Mouse (Mus musculus): ENCODE data around the gene Syt16.

Syt16 gene

DNA sequence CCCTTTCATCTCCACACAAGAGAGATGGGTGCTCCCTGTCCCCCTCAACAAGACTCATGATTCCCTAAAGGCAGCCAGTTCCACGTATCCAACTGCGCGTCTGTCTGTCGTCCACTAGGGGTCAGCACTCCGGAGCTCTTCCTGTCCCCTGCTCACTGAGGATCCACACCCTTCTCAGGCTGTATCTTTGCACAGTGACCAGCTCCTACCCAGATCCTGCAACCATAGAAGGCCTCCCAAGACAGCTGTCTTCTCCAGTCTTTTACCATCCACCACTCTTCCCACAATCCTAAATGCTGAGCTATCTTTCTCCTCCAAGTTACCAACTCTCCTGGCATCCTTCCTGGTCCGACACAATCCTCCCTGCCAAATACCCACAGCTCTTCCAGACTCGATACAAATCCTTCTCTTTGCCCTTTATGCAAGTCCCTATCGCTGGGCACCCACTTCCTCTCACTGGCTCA lies 12.0 kb downstream of the Syt16 start:
- ATAC-seq (ENCODE audit: low TSS enrichment): peak; percentile 76

DNA sequence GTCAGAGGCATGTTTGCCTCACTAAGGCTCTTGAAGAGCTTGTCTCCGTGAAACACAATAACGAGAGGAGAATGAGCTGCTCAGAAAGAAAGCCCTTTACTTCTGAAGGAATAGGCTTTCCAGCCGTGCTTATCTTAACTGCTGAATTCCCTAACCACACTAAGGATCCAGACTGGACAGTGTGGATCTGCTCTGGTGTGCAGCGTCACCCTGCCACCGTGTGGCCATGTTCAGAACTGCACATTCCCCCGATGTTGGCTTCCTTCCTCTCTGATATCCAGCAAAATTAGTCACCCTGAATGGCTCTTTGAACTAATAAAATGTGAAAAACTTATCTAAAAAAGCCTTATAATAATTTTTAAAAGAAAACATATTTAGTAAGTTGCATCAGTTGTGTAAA lies 16.3 kb downstream of the Syt16 start:
- ATAC-seq (ENCODE audit: low TSS enrichment): peak; percentile 58

DNA sequence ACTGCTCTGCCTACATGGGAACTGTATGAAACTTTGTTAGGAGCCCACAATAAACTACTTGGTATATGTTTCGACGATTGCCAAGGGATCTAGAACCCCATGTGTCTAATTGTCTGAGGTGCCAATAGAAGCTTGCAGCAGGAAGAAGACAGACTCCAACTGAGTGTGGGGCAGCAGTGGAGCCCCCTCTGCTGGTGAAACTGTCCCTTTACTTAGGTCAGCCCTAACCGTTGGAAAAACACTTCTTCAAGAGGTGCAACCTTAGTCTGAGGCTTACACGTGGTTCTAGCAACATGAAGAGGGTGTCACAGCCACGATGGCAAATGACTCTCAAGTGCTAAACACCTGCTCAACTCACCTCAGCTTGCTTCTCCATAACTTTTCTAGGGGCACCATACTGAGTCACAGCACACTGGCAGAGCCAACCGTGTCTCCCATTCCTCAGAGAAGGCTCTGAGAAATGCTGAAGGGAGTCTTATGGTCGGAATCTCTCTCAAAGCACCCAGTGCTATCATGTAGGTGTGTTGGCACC lies 17.3 kb downstream of the Syt16 start:
- ATAC-seq (ENCODE audit: low TSS enrichment): no peak

DNA sequence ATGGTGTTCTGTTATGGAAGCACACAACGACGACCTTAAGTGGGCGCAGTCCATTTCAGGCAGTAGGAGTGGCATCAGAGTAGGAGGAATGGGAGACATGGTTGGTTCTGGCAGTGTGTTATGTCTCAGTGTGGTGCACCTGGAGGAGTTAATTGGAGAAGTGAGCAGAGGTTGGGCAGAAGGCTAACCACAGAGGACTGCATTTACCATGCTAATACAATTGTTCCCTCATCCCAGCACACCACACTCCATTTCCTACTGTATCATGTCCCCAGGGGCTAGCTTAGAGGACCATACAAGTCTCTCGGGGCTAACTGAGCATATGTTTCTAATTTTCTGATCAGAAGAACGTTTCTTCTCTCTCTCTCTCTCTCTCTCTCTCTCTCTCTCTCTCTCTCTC lies 18.0 kb downstream of the Syt16 start:
- ATAC-seq (ENCODE audit: low TSS enrichment): no peak

DNA sequence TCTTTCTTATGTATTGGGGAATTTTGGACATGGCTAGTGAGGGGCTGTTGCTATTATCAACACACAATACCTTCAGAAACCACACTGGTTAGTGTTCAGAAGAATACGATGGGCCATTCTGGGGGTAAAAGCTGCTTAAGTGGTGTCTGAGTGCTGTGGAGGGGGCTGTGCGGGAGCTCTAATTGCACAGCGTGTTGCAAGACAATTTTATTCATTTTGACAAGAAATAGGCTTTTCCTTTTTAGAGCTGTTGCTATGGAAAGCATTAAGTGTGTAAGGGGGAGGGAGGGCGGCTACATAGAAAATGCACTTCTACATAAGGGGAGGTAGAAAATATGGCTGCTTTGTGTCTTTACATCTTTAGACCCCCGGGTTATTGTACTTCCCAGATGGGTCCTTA lies 25.8 kb downstream of the Syt16 start:
- no peak for ATAC-seq (ENCODE audit: low TSS enrichment)

DNA sequence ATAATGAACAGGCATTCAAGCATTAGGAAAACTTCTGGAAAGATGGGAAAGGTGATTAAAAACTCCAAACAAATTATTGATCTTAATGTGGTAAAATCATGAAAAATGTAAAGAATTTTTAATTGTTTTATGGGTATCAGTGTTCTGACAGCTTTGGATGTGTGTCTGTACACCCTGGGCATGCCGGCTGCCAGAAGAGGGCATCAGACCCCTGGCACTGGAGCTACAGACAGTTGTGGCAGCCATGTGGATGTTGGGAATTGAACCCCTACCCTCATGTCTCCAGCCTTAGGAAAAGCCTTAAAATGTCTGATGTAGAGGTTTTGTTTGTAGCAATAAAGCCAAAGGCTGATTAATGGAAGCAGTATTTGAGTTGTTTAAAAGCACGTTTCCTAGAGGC lies 27.5 kb downstream of the Syt16 start:
- no peak for ATAC-seq (ENCODE audit: low TSS enrichment)

DNA sequence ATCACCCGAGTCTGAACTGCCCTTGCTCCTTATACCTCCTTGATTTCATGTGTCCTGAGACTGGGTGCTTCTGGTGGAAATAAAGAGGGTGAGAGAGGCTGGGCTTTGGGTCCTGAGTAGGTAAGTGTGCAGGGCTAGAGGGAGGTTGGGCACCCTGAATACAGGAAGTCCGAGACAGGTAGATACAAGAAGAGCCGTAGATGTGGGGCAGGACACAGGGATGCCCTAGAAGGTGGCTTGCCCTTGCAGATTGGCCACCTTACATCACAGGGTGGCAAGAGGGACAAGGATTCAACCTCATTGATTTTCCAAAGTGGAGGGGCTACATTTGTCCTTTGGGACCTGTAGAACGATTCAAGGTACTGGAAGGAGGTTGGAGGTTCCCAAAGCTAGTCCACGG lies 45.8 kb downstream of the Syt16 start:
- no peak for ATAC-seq (ENCODE audit: low TSS enrichment)

DNA sequence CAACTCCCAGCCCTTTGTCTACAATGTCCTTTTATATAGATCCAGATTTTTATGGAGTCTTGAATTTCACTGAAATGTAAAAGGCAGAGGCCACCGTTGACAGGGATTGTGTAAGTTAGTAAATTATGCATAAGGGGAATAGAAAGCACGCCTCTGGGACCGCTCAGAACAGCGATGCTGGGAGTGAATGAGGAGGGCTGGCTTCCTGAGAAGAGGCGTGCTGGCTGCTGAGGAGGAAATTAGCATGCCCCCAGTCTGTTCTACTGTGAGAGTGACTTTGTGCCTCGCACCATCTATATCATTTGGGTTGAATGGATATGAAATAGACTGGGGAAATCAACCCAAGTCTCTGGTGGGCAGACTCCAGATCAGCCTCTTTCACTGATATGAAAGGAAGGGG lies 46.3 kb downstream of the Syt16 start:
- peak; percentile 98 for ATAC-seq (ENCODE audit: low TSS enrichment)

DNA sequence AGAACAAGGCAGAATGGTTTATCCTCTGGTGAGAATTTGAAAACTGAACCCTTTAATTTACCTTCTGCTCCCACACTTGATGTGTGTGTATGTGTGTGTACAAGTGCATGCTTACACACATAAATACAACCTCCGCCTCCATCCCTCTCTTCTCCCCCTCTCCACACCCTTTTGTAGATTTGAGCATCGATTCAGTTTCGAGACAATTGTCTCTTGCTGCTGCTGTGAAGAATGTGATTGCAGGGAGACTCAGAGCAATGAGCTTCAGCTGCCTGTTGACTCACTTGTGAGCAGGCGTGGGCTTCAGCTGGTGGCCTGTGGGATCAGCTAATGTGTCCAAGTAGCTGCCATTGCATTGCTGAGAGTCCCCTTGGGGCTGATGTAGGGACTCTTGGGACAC lies 46.8 kb downstream of the Syt16 start:
- peak; percentile 44 for ATAC-seq (ENCODE audit: low TSS enrichment)

DNA sequence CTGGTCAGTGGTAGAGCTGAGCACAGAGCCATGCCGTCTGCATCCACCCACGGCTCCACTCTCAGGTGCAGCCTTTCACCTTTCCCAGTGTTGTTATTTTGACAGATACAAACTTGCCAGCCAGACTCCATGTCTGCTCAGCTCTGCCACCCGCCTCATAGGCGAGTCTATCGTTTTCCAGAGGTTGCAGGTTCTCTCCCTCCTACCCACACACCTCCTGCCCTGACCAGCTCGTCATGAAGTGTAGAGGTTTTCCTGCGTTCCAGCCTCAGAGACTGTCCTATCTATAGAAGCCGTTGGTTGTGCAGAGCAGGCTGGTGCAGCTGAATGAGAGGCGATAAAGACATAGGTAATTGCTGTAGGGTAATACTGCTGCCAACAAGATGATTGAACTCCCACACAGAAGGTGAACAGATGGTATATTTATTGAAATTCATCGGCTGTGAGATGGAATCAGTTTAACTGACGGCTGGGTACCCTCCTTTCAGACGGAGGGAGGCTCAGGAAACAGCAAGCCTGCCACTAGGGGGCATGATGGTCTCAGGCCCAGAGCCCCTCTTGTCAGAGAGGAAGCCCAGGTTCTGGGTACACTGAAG lies 58.0 kb downstream of the Syt16 start:
- peak; percentile 93 for ATAC-seq (ENCODE audit: low TSS enrichment)

DNA sequence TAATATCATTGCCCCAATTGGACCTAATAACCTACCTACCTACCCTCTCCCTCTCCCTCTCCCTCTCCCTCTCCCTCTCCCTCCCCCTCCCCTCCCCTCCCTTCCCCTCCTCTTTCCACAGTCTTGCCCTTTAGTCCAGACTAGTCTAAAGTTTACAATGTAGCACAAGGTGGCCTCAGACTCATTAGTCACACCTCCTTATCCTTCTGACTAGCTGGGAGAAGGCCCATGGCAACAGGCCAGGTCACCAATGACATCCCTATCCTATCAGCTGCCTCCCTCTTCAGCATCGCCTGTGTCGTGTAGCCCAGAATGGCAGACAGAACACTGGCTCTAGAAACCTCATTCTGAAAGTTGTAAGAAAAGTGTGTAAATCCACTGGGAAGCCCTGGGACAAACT lies 58.7 kb downstream of the Syt16 start:
- ATAC-seq (ENCODE audit: low TSS enrichment): no peak

DNA sequence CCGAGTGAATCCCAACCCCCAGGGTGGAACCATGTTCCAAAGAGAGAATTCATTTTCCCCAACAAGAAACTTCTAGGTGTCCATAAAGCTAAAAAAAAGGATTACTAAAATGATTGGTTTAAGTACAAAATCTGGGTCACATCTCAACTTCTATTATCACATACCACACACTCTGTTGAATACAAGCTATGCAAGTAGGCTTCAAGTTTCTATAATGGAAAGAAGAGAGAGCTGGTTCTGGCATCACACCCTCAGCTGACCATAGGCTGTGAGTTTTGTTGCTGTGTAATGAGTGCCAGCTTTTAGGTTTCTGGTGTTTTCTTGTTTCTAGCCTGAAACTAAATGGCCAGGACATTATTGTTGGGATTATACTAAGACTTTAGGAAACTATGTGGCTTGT lies 65.1 kb downstream of the Syt16 start:
- peak; percentile 68 for ATAC-seq (ENCODE audit: low TSS enrichment)

DNA sequence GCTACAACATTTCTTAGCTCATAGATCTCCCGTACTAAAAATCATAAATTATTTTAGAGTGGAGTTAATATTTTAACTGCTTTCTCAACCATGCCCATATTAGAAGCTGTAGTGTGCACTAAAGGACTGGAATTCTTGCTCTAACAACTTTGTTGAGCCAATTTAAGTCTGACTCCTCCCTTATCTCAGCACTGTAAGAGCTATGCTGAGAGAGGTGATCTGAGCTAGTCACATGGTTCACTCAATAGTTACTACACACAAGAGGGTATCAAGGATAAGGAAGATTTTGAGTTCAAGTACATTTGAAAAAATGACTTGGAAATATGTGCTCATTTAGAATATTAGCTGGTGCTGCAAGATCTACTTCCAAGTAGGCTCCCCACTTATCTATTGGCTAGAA lies 71.5 kb downstream of the Syt16 start:
- ATAC-seq (ENCODE audit: low TSS enrichment): no peak

DNA sequence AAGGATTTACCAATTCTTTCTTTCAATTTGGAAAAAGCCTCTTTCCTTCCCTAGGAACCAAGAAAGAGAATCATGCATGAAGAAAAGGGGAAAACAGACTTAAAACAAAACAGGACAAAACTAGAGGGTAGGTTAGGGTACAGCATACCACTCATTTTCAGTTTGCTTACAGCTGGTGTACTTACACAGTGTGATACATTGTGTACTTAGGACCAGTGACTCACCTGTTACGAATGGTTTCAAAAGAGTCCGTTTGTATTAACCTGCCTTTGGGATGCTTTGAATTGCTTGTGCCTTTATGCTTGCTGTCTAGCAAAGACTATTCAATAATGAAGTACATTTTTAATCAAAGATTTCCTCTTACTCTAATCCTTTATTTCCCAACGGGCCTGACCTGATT lies 78.1 kb downstream of the Syt16 start:
- ATAC-seq (ENCODE audit: low TSS enrichment): no peak

DNA sequence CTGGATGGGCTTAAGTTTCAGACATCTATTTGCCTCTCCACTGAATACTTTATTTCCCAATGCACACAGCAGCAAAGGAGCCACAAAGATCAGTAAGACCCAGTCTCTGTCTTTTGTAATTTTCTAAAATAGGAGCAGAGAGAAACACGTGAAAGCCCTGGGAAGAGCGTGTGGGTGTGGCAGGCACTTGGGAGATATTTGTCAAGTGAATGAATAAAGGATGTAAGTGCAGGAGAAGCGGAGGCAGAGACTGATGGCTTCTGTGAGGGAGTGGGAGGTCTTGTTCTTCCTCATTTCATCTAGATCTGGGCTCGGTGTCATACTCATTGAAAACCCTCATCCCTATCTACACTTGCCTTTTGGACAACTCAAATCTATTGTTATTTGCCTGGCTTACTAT lies 78.6 kb downstream of the Syt16 start:
- ATAC-seq (ENCODE audit: low TSS enrichment): peak; percentile 88

DNA sequence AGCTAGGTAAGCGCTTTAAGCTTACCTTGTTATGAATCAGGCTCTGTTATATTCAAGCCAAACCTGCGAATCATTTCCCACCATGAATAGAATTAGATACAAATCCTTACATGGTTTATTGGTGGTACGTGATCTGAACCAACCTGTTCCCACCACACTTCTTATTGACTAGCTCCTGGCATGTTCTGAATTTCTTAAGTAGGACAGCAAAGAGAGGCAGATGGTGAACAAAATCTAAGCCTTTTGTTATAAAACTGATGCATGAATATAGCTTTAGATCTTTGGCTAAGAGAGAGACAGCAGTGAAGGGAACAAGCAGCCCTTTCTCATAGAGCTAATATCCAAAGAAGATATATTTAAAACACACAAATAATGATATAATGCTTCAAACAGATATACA lies 83.7 kb downstream of the Syt16 start:
- ATAC-seq (ENCODE audit: low TSS enrichment): peak; percentile 67

DNA sequence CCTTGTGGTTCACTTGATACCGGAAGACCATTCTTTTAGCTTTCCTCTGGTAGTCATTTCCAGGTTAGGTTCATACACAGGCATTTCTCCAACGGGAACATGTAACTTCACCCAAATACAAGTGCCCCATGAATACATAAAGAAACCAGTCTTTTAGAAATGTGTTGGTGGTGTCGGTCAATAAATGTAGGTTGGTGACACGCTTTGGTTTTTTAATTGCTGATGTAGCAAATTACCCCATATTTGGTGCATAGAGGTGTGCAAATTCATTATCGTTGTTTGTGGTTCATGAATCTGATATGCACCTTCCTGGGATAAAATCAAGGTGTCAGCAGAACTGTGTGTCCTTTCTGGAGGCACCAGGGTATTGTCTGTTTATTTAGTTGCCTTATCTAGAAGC lies 86.9 kb downstream of the Syt16 start:
- ATAC-seq (ENCODE audit: low TSS enrichment): no peak

DNA sequence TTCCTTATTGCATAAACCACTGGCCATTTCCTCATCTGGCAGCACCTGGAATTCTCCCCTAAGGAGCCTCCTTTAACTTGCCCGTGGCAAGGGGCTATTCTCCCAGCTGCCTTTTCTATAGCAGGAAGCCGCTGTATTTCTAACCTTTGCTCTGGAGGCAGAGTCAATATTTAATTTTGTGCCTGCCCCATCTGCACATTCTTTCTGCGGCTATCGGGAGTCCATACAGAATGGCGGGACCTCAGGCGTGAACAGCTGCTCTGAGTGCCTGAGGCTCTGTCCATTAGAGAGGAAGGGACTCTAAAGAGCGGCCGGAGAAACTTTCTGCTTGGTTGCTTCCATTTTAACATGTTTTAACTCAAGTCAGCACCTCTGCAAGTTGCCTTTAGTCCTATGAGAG lies 89.6 kb downstream of the Syt16 start:
- no peak for ATAC-seq (ENCODE audit: low TSS enrichment)

DNA sequence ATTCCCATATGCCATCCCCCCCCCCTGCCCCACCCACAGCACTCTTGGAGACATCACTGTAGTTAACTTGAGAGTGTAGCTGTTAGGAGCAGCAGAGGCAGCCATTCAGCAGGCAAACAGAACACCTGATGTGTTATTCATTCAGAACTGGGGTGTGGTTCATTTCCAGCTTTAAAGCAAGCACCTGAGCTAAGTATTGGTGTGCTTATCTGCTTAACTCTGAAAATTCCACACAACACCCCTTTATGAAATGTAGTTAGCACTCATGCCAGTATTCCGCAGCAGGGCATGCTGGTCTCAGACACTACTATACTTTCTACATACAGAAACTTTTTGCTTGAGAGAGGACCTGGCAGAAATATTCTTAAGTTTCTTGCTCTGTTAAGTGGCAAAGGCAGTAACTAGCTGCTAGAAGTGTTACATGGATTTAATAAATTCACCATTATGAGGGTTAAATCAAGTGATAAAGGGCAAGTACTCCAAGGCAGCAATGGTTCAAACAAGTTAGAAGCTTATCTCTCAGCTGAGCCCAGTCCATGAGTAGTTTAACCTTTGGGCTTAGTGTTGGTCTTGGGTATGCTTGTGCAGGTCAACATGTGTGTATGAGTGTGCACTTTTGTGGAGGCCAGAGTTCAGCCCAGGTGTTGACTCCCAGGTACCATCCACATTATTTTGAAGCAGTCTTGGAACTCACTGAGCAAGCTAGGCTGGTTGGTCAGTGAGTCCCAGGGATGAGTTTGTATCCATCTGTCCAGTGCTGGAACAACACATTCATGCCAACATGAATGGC lies 92.1 kb downstream of the Syt16 start:
- no peak for ATAC-seq (ENCODE audit: low TSS enrichment)

DNA sequence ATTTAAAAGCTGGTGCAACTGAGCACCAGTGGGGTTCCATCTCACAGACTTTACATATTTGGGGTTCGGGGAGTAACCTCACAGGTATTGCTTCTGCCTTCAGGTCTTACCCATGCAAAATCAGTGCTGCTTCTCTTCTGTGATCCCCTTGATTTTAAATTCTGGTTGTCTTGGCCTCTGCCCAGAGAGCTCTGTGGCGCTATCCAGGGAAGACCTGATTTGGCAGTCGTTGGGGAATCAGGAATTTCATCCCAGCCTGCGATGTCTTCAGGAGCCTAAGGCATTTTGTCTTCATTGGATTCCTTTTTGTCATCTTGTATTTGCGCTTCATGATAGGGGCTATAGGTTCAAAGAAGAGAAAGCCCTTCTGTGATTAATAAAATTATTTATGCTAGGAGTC lies 95.1 kb downstream of the Syt16 start:
- no peak for ATAC-seq (ENCODE audit: low TSS enrichment)

DNA sequence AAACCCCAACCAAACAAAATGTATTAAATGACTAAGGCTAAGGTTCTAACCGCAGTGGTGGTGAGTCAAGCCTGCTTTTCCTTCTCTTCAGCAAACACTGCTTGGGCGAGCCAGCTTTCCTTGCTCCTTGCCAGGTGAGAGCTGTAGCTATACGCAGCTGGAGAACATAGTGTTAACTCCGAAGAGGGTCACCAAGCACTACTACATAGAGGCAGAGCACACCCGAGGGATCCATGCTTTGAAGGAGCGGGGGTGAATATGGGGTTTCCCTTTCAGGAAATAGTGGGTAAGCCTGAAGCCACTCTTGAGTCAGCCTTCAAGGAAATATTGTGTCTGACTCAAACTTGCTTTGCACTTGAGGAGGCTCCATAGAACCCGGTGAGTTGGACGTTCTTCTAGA lies 95.6 kb downstream of the Syt16 start:
- ATAC-seq (ENCODE audit: low TSS enrichment): no peak

DNA sequence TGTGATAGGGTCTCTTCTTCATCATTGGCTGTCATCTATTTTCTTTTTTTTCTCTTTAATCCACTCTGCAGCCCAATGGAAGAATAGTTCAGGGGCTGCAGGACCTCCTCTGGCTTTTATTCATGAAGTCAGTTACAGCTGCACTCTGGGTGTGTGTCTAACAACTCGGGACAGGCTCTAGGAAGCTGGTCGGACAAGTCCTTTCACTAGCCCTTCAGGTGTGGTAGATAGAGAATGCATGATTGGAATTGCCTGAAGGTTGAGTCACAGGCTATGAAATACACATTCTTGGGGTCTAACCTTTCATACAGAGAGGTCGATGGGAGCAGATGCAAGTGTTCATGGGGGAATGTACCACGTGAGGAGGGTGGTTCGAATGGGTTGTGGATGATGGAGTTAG lies 97.2 kb downstream of the Syt16 start:
- ATAC-seq (ENCODE audit: low TSS enrichment): no peak

DNA sequence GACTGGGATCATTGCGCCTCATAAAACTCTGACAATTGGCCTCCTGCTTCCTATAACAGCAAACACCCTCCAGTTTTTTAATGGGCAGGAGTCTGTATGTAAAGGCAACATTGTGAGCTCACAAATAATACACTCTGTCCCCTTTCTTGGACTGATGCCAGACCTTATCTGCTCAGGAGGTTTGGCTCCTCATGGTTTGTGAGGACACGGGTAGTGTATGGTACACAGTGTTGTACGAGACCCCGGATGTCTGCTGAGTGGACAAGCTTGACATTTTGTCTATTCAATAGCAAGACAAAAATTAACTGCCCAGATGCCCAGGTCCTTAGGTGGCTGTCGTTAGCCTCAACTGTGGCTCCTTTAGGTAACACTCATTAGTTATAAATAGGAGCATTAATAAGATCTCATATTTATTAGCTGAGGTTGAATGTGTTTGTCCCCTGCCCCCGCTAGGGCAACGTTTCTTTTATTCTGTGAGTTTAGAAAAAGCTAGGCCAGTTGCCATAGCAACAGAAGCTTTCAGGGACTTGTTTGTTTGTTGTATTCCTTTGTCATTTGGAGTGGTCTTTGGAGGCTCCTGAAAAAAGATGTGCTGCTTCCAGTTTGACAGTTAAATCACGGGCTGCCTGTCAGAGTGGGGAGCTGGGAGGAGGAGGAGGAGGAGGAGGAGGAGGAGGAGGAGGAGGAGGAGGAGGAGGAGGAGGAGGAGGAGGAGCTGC lies 101.3 kb downstream of the Syt16 start:
- ATAC-seq (ENCODE audit: low TSS enrichment): no peak

Measured in frontal cortex, adult (tissue).